Mouse (Mus musculus) kidney, embryonic 16.5 days (tissue): ENCODE results near the gene Exoc4. TPM values are rescaled to one million over a fixed set of nuclear protein-coding genes. Genes with fewer than 3 reads are reported as not detected.
A peak's percentile ranks its signal among the peaks of the same experiment; 100 is the strongest.

Experiments used
- ATAC-seq: fragments of 200-750 bp; cut with Nextera tagmentation; 2 replicates; pipeline ENCODE4 v1.8.0; 2017; ENCODE audit warnings: moderate TSS enrichment; ENCODE audit not compliant: low FRiP score, low TSS enrichment
- H3K27ac ChIP-seq: fragments of 300-500 bp; sonication (generic); 2 replicates; pipeline ENCODE4 v1.5.1; 2014; ENCODE audit warnings: low read length
- H3K27me3 ChIP-seq: fragments of 300-500 bp; sonication (generic); 2 replicates; pipeline ENCODE4 v1.6.1; 2014; ENCODE audit warnings: low read length, control low read depth, mixed read lengths; ENCODE audit not compliant: insufficient read depth
- H3K36me3 ChIP-seq: fragments of 300-500 bp; sonication (generic); 2 replicates; pipeline ENCODE4 v1.6.1; 2014; ENCODE audit warnings: low read length, control low read depth, mixed read lengths; ENCODE audit not compliant: insufficient read depth
- H3K4me1 ChIP-seq: fragments of 300-500 bp; sonication (generic); 2 replicates; pipeline ENCODE4 v1.6.1; 2014; ENCODE audit warnings: low read length, control low read depth, mixed read lengths; ENCODE audit not compliant: insufficient read depth
- H3K4me2 ChIP-seq: fragments of 300-500 bp; sonication (generic); replicated peaks from 2 replicates; pipeline ENCODE4 v1.6.1; 2014; ENCODE audit warnings: low read depth, low read length
- H3K4me3 ChIP-seq: fragments of 300-500 bp; sonication (generic); 2 replicates; pipeline ENCODE4 v1.5.1; 2014; ENCODE audit warnings: mild to moderate bottlenecking, low read length
- H3K9ac ChIP-seq: fragments of 300-500 bp; sonication (generic); replicated peaks from 2 replicates; pipeline ENCODE4 v1.6.1; 2014; ENCODE audit warnings: low read length
- H3K9me3 ChIP-seq: fragments of 300-500 bp; sonication (generic); 2 replicates; pipeline ENCODE4 v1.6.1; 2016; ENCODE audit warnings: low read length, control low read depth
- WGBS: fragments of 180-500 bp; shearing (Covaris S2); extraction: QIAGEN DNeasy Blood & Tissue Kit; methylation state at CpG from one replicate; pipeline ENCODE4 v1.1.7; 2014; 5-methylcytosine and 5-hydroxymethylcytosine counted together
- polyA plus RNA-seq: library from polyadenylated mRNA; unstranded; fragments of >200 nt; fragmentation: Nextera tagmentation; extraction: Ambion mirVana; gene quantifications from 2 replicates; pipeline ENCODE4 v1.2.1, GENCODE M21; 2015

Exoc4 gene
- polyA plus RNA-seq, 1 experiment from 2014 or later: 39.4 TPM

DNA sequence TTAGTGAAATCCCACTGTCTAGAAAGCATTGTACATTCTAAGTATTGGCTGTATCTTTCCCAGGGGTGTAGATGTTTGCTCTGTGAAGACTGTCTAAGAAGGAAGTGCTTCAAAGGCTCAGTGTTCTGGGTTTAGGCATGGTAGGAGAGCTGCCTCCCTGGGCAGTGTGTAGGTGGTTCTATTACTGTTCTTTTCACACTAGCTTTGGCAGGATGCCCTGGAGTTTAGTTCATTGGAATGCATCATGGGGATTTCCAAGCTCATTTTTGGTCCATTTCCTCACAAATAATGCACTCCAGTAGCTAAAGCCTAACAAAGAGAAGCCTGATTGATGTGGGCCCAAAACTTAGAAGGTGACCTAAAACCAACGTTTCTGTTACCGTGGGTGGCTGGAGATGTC, 555.9 kb downstream of the Exoc4 start:
- ATAC-seq: no peak
- H3K9ac ChIP-seq: no peak overlapping the region
- no peak overlapping the region for H3K4me3 ChIP-seq
- H3K36me3 ChIP-seq: no peaks in the 10 kb centered on the region
- no peaks in the 10 kb centered on the region for H3K9me3 ChIP-seq
- H3K27me3 ChIP-seq: no peaks in the 10 kb centered on the region
- no peak overlapping the region for H3K4me2 ChIP-seq
- no peaks in the 10 kb centered on the region for H3K4me1 ChIP-seq
- 60% methylated on average over 2 of the region's 2 CpGs for WGBS
- H3K27ac ChIP-seq: no peak overlapping the region

DNA sequence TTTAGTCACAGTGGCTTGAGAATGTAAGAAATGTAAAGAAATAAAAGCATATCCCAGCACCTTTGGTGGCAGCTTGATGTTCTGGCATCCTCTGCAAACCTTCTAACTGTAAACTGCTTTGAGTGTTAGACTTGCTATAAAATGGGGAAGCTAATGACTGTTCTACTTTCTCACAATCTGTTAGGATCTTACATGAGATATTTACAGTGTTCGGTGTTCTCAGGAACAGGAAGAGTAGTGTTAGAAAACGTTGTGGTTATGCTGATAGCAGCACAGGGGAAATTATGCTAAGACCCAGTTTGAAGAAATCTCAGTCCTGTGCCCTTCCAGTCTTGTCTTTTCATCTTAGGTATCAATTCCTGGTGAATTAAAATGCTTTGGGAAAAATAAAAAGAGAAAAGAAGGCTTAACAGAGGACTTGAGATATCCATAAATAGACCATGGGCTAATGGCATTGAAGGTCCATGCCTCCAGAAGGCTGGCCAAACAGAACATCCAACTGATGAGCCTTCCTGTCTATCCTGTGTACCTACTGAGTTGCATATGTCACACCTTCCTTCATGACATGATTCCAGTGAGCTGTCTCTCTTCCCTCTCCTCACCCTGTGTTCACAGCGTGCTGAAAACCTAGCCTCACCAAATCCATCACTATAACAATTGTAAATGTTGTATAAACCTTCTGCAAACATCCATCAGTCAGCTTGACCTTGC, 557.3 kb downstream of the Exoc4 start:
- Histone ChIP-seq H3K27me3 (no peaks in the 10 kb centered on the region), H3K27ac (no peak overlapping the region), H3K4me1 (no peaks in the 10 kb centered on the region), H3K4me3 (no peak overlapping the region), H3K4me2 (no peak overlapping the region), H3K9me3 (no peaks in the 10 kb centered on the region), H3K36me3 (no peaks in the 10 kb centered on the region), H3K9ac (no peak overlapping the region)
- 83% methylated on average over 3 of the region's 3 CpGs for WGBS
- ATAC-seq: no peak

DNA sequence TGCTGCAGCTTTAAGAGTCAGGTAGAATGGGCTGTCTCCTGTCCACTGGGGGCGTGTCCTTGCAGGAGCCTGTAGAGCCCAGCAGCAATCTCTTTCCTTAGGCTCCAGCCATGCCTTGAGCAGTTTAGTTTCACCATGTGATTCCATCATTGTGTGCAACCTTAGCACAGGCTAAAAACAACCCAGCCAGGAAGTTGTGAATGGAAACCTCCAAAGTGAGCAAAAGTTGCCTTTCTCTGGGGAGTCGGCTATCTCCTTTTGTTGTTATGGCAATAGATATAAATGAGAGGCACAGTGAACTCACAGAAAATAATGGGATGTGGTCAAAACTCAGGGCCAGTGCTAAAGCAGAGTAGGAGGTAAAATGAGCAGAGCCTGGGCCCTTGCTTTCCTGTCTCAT, 565.5 kb downstream of the Exoc4 start:
- Histone ChIP-seq H3K27ac (no peak overlapping the region), H3K4me2 (no peak overlapping the region), H3K36me3 (no peaks in the 10 kb centered on the region), H3K9ac (no peak overlapping the region), H3K9me3 (no peaks in the 10 kb centered on the region), H3K4me3 (no peak overlapping the region), H3K27me3 (no peaks in the 10 kb centered on the region), H3K4me1 (no peaks in the 10 kb centered on the region)
- ATAC-seq: no peak
- 55% methylated on average over 2 of the region's 2 CpGs for WGBS

DNA sequence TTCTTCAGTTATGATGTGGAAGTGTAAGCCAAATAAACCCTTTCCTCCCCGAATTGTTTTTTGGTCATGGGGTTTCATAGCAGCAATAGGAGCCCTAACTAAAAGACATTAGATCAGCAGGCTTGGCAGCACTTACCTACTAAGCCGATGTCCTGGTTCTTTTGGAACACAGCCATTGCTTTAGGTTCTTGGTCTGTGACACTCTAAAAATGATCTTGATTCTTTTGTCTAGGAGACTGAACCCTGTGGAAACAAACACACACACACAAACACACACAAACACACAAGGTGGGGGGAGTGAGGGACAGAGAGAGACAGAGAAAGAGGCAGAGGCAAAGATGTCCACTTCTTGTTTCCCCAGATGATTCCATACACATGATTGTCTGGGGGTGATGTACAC, 574.3 kb downstream of the Exoc4 start:
- Histone ChIP-seq H3K27ac (no peak overlapping the region), H3K9ac (no peak overlapping the region), H3K4me2 (no peak overlapping the region), H3K36me3 (no peaks in the 10 kb centered on the region), H3K4me1 (no peaks in the 10 kb centered on the region), H3K4me3 (no peak overlapping the region), H3K9me3 (no peaks in the 10 kb centered on the region), H3K27me3 (no peaks in the 10 kb centered on the region)
- whole genome bisulfite sequencing: 86% methylated on average over 2 of the region's 2 CpGs
- ATAC-seq: no peak

DNA sequence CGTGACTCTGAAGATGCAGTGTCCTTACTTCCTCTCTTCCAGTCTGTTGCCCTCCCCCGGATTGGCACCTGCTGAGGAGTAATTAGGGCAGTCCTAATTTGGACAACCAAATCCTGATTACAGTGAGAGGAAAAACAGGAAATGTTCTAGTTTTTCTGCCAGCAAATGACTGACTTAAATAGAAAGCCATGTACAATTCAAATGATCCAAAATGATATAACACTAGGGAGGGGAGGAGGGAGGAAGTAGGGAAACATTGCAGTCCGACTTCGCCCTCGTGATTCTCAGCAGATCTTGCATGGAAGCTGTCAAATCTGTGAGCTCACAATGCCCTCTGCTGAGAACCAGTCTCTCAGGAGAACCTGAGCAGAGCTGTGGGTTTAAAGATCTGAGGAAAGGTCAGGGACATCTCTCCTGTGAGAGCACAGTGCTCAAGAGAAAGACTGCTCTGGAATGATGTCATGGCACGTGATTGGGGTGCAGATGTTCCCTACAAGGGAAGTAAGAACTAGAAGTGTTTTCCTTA, 575.0 kb downstream of the Exoc4 start:
- H3K9ac ChIP-seq: no peak overlapping the region
- H3K9me3 ChIP-seq: no peaks in the 10 kb centered on the region
- H3K4me3 ChIP-seq: no peak overlapping the region
- no peaks in the 10 kb centered on the region for H3K27me3 ChIP-seq
- 61% methylated on average over 6 of the region's 6 CpGs for WGBS
- H3K4me1 ChIP-seq: no peaks in the 10 kb centered on the region
- ATAC-seq: no peak
- no peaks in the 10 kb centered on the region for H3K36me3 ChIP-seq
- H3K4me2 ChIP-seq: no peak overlapping the region
- no peak overlapping the region for H3K27ac ChIP-seq

DNA sequence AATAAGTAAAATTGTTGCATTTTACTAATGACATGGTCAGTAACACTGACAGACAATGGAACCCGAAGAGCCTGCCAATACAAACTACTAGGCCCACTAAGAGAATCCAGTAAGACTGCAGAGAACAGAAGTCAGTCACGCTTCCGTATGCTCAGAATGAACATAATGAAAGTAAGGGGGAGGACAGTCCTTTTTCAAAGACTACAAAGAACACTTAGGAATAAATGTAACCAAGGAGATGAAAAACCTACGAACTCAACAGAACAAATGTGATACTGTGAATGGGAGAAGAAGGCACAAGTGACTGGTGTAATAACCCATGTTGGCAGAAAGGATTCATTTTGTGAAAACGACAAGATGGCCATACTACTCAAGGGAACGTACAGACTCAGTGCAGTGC, 579.6 kb downstream of the Exoc4 start:
- Histone ChIP-seq H3K27ac (no peak overlapping the region), H3K4me2 (no peak overlapping the region), H3K9ac (no peak overlapping the region), H3K36me3 (no peaks in the 10 kb centered on the region), H3K4me3 (no peak overlapping the region), H3K4me1 (no peaks in the 10 kb centered on the region), H3K9me3 (no peaks in the 10 kb centered on the region), H3K27me3 (no peaks in the 10 kb centered on the region)
- no peak for ATAC-seq
- 94% methylated on average over 6 of the region's 6 CpGs for WGBS

DNA sequence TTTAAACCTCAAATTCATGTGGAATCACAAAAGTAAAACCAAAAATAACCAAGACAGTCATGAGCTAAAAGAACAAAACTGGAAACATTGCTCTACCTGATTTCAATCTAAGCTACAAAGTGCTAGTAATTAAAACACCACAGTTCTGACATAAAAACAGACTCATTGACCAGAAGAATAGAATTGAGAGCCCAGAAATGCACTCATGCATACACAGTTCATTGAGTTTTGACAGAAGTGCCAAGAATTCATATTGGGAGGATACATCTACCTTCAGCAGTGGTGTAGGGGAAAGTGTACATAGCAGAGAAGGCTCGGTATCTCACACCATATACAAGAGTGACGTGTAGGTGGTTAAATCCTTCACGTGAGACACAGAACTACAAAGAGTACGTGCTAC, 580.4 kb downstream of the Exoc4 start:
- no peak overlapping the region for H3K4me3 ChIP-seq
- no peak overlapping the region for H3K27ac ChIP-seq
- no peaks in the 10 kb centered on the region for H3K4me1 ChIP-seq
- H3K36me3 ChIP-seq: no peaks in the 10 kb centered on the region
- no peak for ATAC-seq
- H3K9me3 ChIP-seq: no peaks in the 10 kb centered on the region
- H3K9ac ChIP-seq: no peak overlapping the region
- H3K4me2 ChIP-seq: no peak overlapping the region
- 89% methylated on average over 4 of the region's 4 CpGs for WGBS
- H3K27me3 ChIP-seq: no peaks in the 10 kb centered on the region

DNA sequence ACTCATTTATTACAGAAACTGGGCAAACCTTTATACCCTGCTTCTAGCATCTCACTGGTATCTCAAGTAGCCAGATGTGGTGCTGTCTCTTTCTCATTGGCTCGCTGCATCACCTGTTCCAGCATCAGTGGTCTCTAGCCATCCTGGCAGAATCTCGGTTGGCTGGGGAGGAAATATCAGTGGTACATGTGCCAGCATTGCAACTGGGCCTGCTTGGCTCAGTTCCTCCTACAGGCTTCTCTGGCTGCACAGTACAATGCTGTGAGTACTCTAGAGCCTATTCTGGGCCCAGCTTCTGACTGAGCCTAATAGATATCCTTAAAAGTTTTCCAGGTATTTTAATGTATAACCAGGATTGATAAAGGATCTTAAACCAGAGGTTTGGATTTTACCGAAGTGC, 582.4 kb downstream of the Exoc4 start:
- Histone ChIP-seq H3K27ac (no peak overlapping the region), H3K4me1 (no peaks in the 10 kb centered on the region), H3K9ac (no peak overlapping the region), H3K4me3 (no peak overlapping the region), H3K4me2 (no peak overlapping the region), H3K36me3 (no peaks in the 10 kb centered on the region), H3K27me3 (no peaks in the 10 kb centered on the region), H3K9me3 (no peaks in the 10 kb centered on the region)
- ATAC-seq: no peak
- WGBS: 94% methylated on average over 3 of the region's 3 CpGs

DNA sequence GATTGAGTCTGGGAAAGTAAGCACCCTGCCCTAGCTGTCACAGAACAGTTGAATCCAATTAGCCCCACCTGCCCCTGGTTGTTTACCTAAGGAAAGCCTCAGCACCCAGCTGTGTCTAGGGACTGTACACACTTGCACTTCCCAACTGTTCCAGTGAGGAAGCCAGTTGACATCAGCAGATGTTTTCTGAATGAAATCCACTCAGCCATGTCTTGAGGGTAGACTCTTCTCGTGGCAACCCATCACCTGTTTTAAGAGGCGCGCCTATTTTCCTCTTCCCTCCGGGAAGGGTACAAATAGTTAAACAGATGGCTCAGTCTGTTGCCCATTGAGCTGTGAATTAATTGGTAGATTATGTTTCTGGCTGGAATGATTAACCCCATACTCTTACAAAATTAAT, 584.1 kb downstream of the Exoc4 start:
- Histone ChIP-seq H3K36me3 (no peaks in the 10 kb centered on the region), H3K27me3 (no peaks in the 10 kb centered on the region), H3K27ac (no peak overlapping the region; the same call in 1 of the 2 replicates), H3K9me3 (no peaks in the 10 kb centered on the region), H3K4me2 (no peak overlapping the region), H3K4me3 (no peak overlapping the region), H3K9ac (no peak overlapping the region), H3K4me1 (no peaks in the 10 kb centered on the region)
- peak; percentile 88 for ATAC-seq
- 24% methylated on average over 4 of the region's 4 CpGs for WGBS

DNA sequence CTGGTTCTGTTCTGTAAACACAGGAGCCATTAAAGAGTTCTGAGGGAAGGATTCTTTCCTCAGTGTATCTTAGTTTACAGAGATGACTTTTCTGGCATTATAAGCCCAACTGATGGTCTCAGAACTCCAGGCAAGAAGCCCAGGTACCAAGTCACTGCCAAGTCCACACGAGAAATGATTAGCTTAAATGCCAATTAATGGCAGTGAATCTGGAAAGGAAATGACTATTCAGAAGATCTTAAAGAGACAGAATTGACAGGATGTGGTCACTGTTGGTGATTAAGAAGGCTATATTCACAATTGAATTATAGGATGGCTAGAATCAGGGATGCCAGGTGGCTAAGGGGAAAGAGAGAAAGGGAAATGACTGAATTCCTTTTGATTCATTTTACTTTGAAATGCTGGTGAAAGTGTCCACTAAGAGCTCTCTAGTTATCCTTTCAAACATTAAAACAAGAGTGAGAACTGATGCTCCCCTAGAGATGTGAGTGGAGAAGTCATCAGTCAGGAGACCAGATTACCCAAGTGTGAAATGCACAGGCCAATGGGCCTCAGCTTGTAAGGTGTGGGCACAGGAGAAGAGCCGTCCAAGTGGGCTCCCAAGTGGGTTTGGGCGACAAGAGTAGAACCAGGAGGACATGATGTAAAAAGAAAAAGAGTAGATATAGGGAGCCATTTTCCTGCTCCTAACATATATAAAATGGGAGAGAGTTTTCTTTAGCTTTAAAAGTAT, 587.3 kb downstream of the Exoc4 start:
- Histone ChIP-seq H3K4me1 (no peaks in the 10 kb centered on the region), H3K27ac (no peak overlapping the region), H3K9me3 (no peaks in the 10 kb centered on the region), H3K27me3 (no peaks in the 10 kb centered on the region), H3K4me2 (no peak overlapping the region), H3K4me3 (no peak overlapping the region), H3K36me3 (0 out of 2 replicates have a peak, but pooled peaks cover 4% of the 10 kb centered on the region), H3K9ac (no peak overlapping the region)
- no peak for ATAC-seq
- 87% methylated on average over 3 of the region's 3 CpGs for WGBS
